Mouse (Mus musculus): ENCODE results near the gene B3gnt8. TPM values are rescaled to one million over a fixed set of nuclear protein-coding genes. Genes with fewer than 3 reads are reported as not detected.

Gene B3gnt8
- 0.24 TPM for polyA plus RNA-seq (2015; fragmentation: Illumina TruSeq; extraction: RNeasy Lipid Tissue Mini Kit (QIAGEN cat#74804); ENCODE audit: low read depth, low replicate concordance)

DNA sequence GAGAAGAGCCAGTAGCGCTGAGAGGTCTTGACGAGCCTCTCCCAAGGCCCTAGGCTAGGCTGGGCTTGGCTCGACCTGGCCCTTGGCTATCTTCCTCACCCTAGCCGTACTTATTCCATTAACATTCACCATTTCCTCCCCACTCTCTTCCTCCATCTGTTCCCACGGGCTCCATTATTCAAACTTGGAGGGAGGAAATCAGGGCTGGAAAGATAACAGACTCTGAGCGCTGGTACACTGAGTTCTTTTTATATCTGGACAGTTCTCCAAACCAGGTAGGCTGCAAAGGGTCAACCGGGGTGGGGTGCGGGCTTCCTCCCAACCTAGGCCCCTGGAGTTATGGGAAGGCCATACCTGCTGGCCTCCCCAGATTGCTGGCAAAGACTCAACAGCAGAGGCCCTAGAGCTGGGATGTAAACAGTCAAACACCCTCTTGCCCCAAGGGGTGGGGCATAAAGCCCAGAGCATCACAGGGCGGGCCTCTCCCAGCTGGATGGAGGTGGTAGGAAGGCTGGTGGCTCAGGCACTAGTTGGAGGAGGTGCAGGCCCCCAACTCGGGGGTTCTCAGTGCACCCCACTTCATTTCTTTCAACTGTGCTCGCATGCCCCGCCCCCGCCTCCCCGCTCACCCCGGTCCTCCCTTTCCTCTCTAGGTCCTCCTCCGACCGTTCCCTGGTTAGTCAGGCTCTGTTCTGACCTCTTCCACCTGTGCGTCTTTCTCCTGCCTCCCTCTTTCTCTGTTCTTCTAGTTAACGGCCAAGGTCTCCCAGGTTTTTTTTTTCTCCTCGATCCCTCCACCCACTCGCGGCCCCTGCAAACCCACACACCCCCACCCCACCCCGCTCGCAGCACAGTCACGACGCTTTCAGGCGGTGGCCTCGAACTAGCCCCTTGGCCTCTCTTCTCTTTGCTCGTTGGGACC is at the start of gene B3gnt8:
Gene B3gnt8 (plus strand): TSS at position 146 of the 922 bp plus-strand sequence.

GRCm38 (mm10) chr7:25615706-25616011 is 10.8 kb upstream of the B3gnt8 start, which contains the start of gene Erich4:
Gene Erich4 (minus strand): TSS chr7:25615892.

DNA sequence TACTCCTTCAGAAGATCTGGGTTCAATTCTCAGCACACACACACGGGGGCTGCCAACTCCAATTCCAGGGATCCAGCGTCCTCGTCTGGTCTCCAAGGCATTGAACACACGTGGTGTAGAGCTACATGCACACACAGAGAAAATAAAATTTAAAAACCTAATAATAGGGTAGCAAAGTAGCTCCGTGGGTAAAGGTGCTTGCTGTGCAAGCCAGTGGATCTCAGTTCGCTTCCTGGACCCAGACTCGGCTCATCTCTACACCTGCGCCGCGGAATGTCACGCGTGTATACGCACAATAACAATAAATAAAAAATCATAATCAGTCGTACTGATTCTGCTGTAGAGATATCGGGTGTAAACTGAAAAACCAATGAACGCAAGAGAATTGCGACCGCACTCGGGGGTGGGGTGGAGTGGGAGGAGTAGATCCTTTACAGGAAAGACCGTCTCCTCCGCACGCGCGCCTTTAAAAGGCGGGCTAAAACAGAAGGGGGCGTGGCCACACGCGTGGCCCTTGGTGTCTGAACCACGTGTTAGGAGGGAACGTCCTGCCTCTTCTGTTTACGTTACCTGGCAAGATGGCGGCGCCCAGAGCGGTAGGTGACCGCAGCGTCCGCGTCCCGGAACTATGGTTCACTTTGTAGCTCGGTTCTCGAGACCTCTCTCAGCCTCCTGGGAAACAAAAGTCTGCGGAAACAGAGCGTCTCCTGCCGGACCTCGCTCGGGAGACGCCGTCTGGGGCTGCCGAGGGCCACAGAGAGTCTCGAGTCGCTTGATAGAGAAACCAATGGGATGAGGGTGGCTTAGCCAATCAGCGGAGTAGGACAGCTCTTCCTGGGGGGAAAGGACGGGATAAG is 7.4 kb upstream of the B3gnt8 start, which contains the start of gene Dmac2:
Gene Dmac2 (plus strand): TSS at position 550 of the 857 bp plus-strand sequence.

DNA sequence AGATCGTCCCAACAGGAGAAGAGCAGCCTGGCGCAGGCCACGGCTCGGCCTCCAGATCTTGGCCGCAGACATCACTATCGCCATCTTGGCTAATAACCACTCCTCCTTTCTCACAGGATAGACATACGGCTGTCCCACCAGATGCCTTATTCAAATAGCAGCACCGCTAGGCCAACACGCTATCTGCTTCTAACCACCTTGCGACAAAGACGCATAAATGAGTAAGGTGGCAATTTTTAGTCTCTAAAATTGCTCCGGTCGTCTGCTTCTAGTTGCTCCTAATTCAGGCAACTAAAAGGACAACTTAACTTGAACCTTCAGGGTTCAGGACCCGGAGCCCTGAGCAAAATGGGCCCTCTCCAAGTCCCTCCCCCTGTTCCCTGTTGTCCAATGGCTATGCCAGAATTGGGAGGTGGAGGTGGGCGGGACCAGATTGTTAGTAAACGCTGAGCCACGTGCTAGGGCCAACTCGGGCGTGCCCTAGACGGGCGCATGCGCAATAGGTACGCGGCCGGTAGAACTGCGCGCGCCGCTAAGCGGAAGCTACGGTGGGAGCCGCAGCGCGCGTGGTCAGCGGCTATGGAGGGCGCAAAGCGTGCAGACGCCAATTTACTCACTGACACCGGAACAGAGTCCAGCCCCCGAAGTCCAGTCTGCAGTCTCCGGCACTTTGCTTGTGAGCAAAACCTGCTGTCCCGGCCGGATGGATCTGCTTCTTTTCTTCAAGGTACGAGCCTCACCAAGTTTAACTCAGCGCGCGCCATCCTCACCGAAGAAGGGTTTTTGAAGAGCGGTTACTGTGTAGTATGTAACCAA is 32.4 kb downstream of the B3gnt8 start, which contains the start of the genes Bckdha and Exosc5:
Gene Bckdha (minus strand): TSS at position 325 of the 816 bp plus-strand sequence.
Gene Exosc5 (plus strand): TSS at position 508 of the 816 bp plus-strand sequence.

DNA sequence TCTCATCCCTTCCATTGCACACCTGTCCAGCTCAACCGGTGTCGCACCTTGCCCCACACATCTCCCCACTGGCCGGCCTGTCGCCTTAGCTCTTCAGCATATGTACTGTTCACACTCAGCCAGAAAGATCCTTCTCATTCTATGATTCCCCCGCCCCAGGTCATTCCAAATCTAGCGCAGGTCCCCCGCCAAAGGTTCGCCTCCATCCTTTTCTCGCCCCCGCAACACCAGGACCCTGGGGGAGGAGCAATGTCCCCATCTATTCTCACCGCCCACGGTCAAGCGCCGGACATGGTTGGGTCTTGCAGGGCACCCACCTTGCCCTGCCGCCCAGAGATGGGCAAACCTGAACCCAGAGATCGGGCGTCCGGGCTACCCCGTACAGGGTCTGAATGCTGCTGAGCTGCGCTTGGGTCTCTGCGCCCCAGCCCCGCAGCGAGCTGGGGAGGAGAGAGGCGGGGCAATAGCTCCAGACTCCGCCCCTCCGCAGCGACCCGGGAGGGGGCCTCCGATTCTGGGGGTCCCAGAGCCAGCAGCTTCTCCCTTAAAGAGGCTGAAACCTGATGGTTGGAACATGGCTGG is 48.4 kb downstream of the B3gnt8 start, which contains the start of gene Tmem91:
Gene Tmem91 (minus strand): TSS at position 448 of the 582 bp plus-strand sequence.

DNA sequence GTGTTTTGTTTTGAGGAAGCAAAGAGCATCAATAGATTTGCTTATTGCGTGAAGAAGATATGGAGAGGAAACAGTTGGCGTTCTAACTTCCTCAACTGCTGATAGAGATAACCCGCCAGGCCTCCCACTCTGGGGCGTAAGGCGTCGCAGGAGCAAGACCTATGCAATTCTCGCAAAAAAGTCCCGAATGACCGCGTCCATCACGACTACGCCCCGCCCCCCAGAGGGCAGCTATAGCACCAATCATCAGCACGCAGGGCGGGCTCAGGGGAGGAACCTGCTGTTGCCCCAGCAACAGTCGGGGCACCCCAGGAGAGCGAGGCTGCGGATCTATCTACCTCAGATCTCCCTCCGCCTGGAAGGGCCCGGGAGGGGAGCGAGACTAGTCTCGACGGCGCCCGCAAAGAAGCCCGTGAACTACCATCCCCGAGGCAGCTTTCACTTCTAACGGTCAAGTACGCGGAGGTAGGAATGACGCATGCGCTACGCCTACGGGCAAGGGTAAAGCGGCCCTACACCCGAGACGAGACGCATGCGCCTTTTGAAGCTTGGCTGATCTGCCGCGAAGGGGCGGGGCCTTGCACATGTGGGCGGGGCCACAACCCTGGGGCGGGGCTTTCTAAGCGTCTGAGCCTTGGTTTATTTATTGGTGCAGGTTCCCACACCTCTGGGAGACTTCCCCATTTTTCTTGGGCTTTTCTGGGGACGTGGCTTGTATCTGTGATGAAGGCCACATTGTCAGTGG is 54.2 kb downstream of the B3gnt8 start, which contains the start of gene B9d2:
Gene B9d2 (plus strand): TSS at position 267 of the 745 bp plus-strand sequence.

Other genes with a start within 250 kb of the B3gnt8 start
- gene Lipe, start 227.9 kb upstream of the B3gnt8 start, polyA plus RNA-seq (2015; fragmentation: Illumina TruSeq; extraction: RNeasy Lipid Tissue Mini Kit (QIAGEN cat#74804); ENCODE audit: low read depth, low replicate concordance): 6.3 TPM
- gene Cxcl17, start 213.8 kb upstream of the B3gnt8 start, polyA plus RNA-seq (2015; fragmentation: Illumina TruSeq; extraction: RNeasy Lipid Tissue Mini Kit (QIAGEN cat#74804); ENCODE audit: low read depth, low replicate concordance): not detected
- gene Ceacam1, start 149.1 kb upstream of the B3gnt8 start, polyA plus RNA-seq (2015; fragmentation: Illumina TruSeq; extraction: RNeasy Lipid Tissue Mini Kit (QIAGEN cat#74804); ENCODE audit: low read depth, low replicate concordance): 3.0 TPM
- 0.88 TPM for gene Ceacam2, start 86.8 kb upstream of the B3gnt8 start, polyA plus RNA-seq (2015; fragmentation: Illumina TruSeq; extraction: RNeasy Lipid Tissue Mini Kit (QIAGEN cat#74804); ENCODE audit: low read depth, low replicate concordance)
- not detected for gene Erich4, start 10.8 kb upstream of the B3gnt8 start, polyA plus RNA-seq (2015; fragmentation: Illumina TruSeq; extraction: RNeasy Lipid Tissue Mini Kit (QIAGEN cat#74804); ENCODE audit: low read depth, low replicate concordance)
- 62.6 TPM for gene Dmac2, start 7.2 kb upstream of the B3gnt8 start, polyA plus RNA-seq (2015; fragmentation: Illumina TruSeq; extraction: RNeasy Lipid Tissue Mini Kit (QIAGEN cat#74804); ENCODE audit: low read depth, low replicate concordance)
- gene Bckdha, start 32.3 kb downstream of the B3gnt8 start, polyA plus RNA-seq (2015; fragmentation: Illumina TruSeq; extraction: RNeasy Lipid Tissue Mini Kit (QIAGEN cat#74804); ENCODE audit: low read depth, low replicate concordance): 46.7 TPM
- gene Exosc5, start 32.5 kb downstream of the B3gnt8 start, polyA plus RNA-seq (2015; fragmentation: Illumina TruSeq; extraction: RNeasy Lipid Tissue Mini Kit (QIAGEN cat#74804); ENCODE audit: low read depth, low replicate concordance): 23.8 TPM
- 51.4 TPM for gene Tmem91, start 48.5 kb downstream of the B3gnt8 start, polyA plus RNA-seq (2015; fragmentation: Illumina TruSeq; extraction: RNeasy Lipid Tissue Mini Kit (QIAGEN cat#74804); ENCODE audit: low read depth, low replicate concordance)
- gene B9d2, start 54.1 kb downstream of the B3gnt8 start, polyA plus RNA-seq (2015; fragmentation: Illumina TruSeq; extraction: RNeasy Lipid Tissue Mini Kit (QIAGEN cat#74804); ENCODE audit: low read depth, low replicate concordance): 47.4 TPM
- gene Tgfb1, start 60.3 kb downstream of the B3gnt8 start, polyA plus RNA-seq (2015; fragmentation: Illumina TruSeq; extraction: RNeasy Lipid Tissue Mini Kit (QIAGEN cat#74804); ENCODE audit: low read depth, low replicate concordance): 4.1 TPM
- gene Ccdc97, start 92.4 kb downstream of the B3gnt8 start, polyA plus RNA-seq (2015; fragmentation: Illumina TruSeq; extraction: RNeasy Lipid Tissue Mini Kit (QIAGEN cat#74804); ENCODE audit: low read depth, low replicate concordance): 40.0 TPM
- 55.6 TPM for gene Hnrnpul1, start 128.1 kb downstream of the B3gnt8 start, polyA plus RNA-seq (2015; fragmentation: Illumina TruSeq; extraction: RNeasy Lipid Tissue Mini Kit (QIAGEN cat#74804); ENCODE audit: low read depth, low replicate concordance)
- gene Axl, start 162.1 kb downstream of the B3gnt8 start, polyA plus RNA-seq (2015; fragmentation: Illumina TruSeq; extraction: RNeasy Lipid Tissue Mini Kit (QIAGEN cat#74804); ENCODE audit: low read depth, low replicate concordance): 28.9 TPM
- 6.3 TPM for gene Cyp2s1, start 190.3 kb downstream of the B3gnt8 start, polyA plus RNA-seq (2015; fragmentation: Illumina TruSeq; extraction: RNeasy Lipid Tissue Mini Kit (QIAGEN cat#74804); ENCODE audit: low read depth, low replicate concordance)